Mouse (Mus musculus) limb, embryonic 13.5 days (tissue): ENCODE results near the gene Slc44a1. TPM values are rescaled to one million over a fixed set of nuclear protein-coding genes. Genes with fewer than 3 reads are reported as not detected.

Source experiments
- ATAC-seq: fragments of 200-750 bp; cut with Nextera tagmentation; 2 replicates; pipeline ENCODE4 v1.8.0; 2017; ENCODE audit warnings: low read depth, moderate number of reproducible peaks, moderate TSS enrichment; ENCODE audit not compliant: low FRiP score
- H3K27ac ChIP-seq: fragments of 300-500 bp; sonication (generic); 2 replicates; pipeline ENCODE4 v1.5.1; 2015; ENCODE audit warnings: inconsistent platforms, mild to moderate bottlenecking, moderate library complexity
- H3K27me3 ChIP-seq: fragments of 300-500 bp; sonication (generic); 2 replicates; pipeline ENCODE4 v1.6.1; 2015; ENCODE audit warnings: mild to moderate bottlenecking, inconsistent platforms
- H3K36me3 ChIP-seq: fragments of 300-500 bp; sonication (generic); 2 replicates; pipeline ENCODE4 v1.6.1; 2015; ENCODE audit warnings: inconsistent platforms, mild to moderate bottlenecking, moderate library complexity
- H3K4me1 ChIP-seq: fragments of 300-500 bp; sonication (generic); 2 replicates; pipeline ENCODE4 v1.6.1; 2015; ENCODE audit warnings: inconsistent platforms
- H3K4me2 ChIP-seq: fragments of 300-500 bp; sonication (generic); replicated peaks from 2 replicates; pipeline ENCODE4 v1.6.1; 2015; ENCODE audit warnings: inconsistent platforms, mild to moderate bottlenecking, moderate library complexity
- H3K4me3 ChIP-seq: fragments of 300-500 bp; sonication (generic); 2 replicates; pipeline ENCODE4 v1.5.1; 2015; ENCODE audit warnings: moderate library complexity, mild to moderate bottlenecking, inconsistent platforms
- H3K9ac ChIP-seq: fragments of 300-500 bp; sonication (generic); 2 replicates; pipeline ENCODE4 v1.6.1; 2015; ENCODE audit warnings: mild to moderate bottlenecking, inconsistent platforms
- H3K9me3 ChIP-seq: fragments of 300-500 bp; sonication (generic); 2 replicates; pipeline ENCODE4 v1.6.1; 2016; ENCODE audit warnings: inconsistent platforms
- WGBS: fragments of 180-500 bp; shearing (Covaris S2); methylation state at CpG from one replicate; pipeline ENCODE4 v1.1.7; 2015; 5-methylcytosine and 5-hydroxymethylcytosine counted together
- polyA plus RNA-seq: library from polyadenylated mRNA; unstranded; fragments of >200 nt; fragmentation: Nextera tagmentation; extraction: Ambion mirVana; gene quantifications from 2 replicates; pipeline ENCODE4 v1.2.1, GENCODE M21; 2015

Slc44a1 gene
- polyA plus RNA-seq, 1 experiment from 2014 or later, result 30.9 TPM

- Histone ChIP-seq H3K27ac (no peak overlapping the region), H3K27me3 (no peaks in the 10 kb centered on the region), H3K9me3 (no peaks in the 10 kb centered on the region), H3K4me3 (no peak overlapping the region), H3K9ac (no peak overlapping the region), H3K4me1 (no peaks in the 10 kb centered on the region), H3K4me2 (no peak overlapping the region), H3K36me3 (peaks cover 23% of the 10 kb centered on the region)
- 79% methylated on average over 5 of the region's 5 CpGs for WGBS
- no peak for ATAC-seq
Observed at GRCm38 (mm10) chr4:53564618-53565017, 124.4 kb downstream of the Slc44a1 start.

- H3K27me3 ChIP-seq, result no peaks in the 10 kb centered on the region
- no peak overlapping the region for H3K4me2 ChIP-seq
- no peak overlapping the region for H3K9ac ChIP-seq
- no peak for ATAC-seq
- H3K36me3 ChIP-seq, result peaks cover 15% of the 10 kb centered on the region; the same call in 1 of the 2 replicates
- H3K4me1 ChIP-seq, result no peaks in the 10 kb centered on the region
- no peak overlapping the region for H3K27ac ChIP-seq
- H3K4me3 ChIP-seq, result no peak overlapping the region
- WGBS, result 87% methylated on average over 1 of the region's 1 CpGs
- no peaks in the 10 kb centered on the region for H3K9me3 ChIP-seq
Observed at GRCm38 (mm10) chr4:53567065-53567464, 126.9 kb downstream of the Slc44a1 start.

GRCm38 (mm10) chr4:53575558-53575957 is 135.3 kb downstream of the Slc44a1 start:
- H3K4me3 ChIP-seq, result no peak overlapping the region
- no peaks in the 10 kb centered on the region for H3K27me3 ChIP-seq
- no peak overlapping the region for H3K27ac ChIP-seq
- no peaks in the 10 kb centered on the region for H3K4me1 ChIP-seq
- no peaks in the 10 kb centered on the region for H3K36me3 ChIP-seq
- no peak for ATAC-seq
- no peak overlapping the region for H3K4me2 ChIP-seq
- 66% methylated on average over 2 of the region's 2 CpGs for WGBS
- H3K9ac ChIP-seq, result no peak overlapping the region
- H3K9me3 ChIP-seq, result no peaks in the 10 kb centered on the region

GRCm38 (mm10) chr4:53587676-53588075 is 147.5 kb downstream of the Slc44a1 start:
- Histone ChIP-seq H3K9me3 (no peaks in the 10 kb centered on the region), H3K4me3 (no peak overlapping the region), H3K27me3 (no peaks in the 10 kb centered on the region), H3K36me3 (no peaks in the 10 kb centered on the region), H3K9ac (no peak overlapping the region), H3K27ac (no peak overlapping the region), H3K4me1 (no peaks in the 10 kb centered on the region), H3K4me2 (no peak overlapping the region)
- no peak for ATAC-seq

GRCm38 (mm10) chr4:53588936-53589335 is 148.7 kb downstream of the Slc44a1 start:
- Histone ChIP-seq H3K4me1 (no peaks in the 10 kb centered on the region; the same call in 1 of the 2 replicates), H3K27ac (no peak overlapping the region), H3K4me3 (no peak overlapping the region), H3K9me3 (no peaks in the 10 kb centered on the region), H3K4me2 (no peak overlapping the region), H3K9ac (no peak overlapping the region), H3K36me3 (no peaks in the 10 kb centered on the region), H3K27me3 (no peaks in the 10 kb centered on the region)
- ATAC-seq, result no peak
- WGBS, result 74% methylated on average over 1 of the region's 1 CpGs

- Histone ChIP-seq H3K27me3 (no peaks in the 10 kb centered on the region), H3K4me1 (no peaks in the 10 kb centered on the region; the same call in 1 of the 2 replicates), H3K9me3 (no peaks in the 10 kb centered on the region), H3K36me3 (no peaks in the 10 kb centered on the region), H3K27ac (no peak overlapping the region), H3K4me3 (no peak overlapping the region), H3K9ac (no peak overlapping the region), H3K4me2 (no peak overlapping the region)
- 87% methylated on average over 4 of the region's 4 CpGs for WGBS
- ATAC-seq, result no peak
Observed at GRCm38 (mm10) chr4:53589466-53589865, 149.3 kb downstream of the Slc44a1 start.

GRCm38 (mm10) chr4:53590163-53590562 is 149.9 kb downstream of the Slc44a1 start:
- H3K27me3 ChIP-seq, result no peaks in the 10 kb centered on the region
- H3K4me3 ChIP-seq, result no peak overlapping the region
- no peak overlapping the region for H3K9ac ChIP-seq
- no peak overlapping the region for H3K27ac ChIP-seq
- ATAC-seq, result no peak
- no peaks in the 10 kb centered on the region for H3K36me3 ChIP-seq
- H3K9me3 ChIP-seq, result no peaks in the 10 kb centered on the region
- 66% methylated on average over 4 of the region's 4 CpGs for WGBS
- H3K4me2 ChIP-seq, result no peak overlapping the region
- no peaks in the 10 kb centered on the region; the same call in 1 of the 2 replicates for H3K4me1 ChIP-seq

GRCm38 (mm10) chr4:53590691-53591447 is 150.7 kb downstream of the Slc44a1 start:
- H3K36me3 ChIP-seq, result no peaks in the 10 kb centered on the region
- no peak overlapping the region for H3K4me3 ChIP-seq
- no peaks in the 10 kb centered on the region for H3K9me3 ChIP-seq
- H3K27ac ChIP-seq, result no peak overlapping the region
- ATAC-seq, result no peak
- no peaks in the 10 kb centered on the region for H3K27me3 ChIP-seq
- 87% methylated on average over 7 of the region's 7 CpGs for WGBS
- no peak overlapping the region for H3K4me2 ChIP-seq
- H3K4me1 ChIP-seq, result no peaks in the 10 kb centered on the region; the same call in 1 of the 2 replicates
- no peak overlapping the region for H3K9ac ChIP-seq

GRCm38 (mm10) chr4:53591536-53591935 is 151.3 kb downstream of the Slc44a1 start:
- no peaks in the 10 kb centered on the region for H3K9me3 ChIP-seq
- H3K36me3 ChIP-seq, result no peaks in the 10 kb centered on the region
- no peak overlapping the region for H3K9ac ChIP-seq
- no peaks in the 10 kb centered on the region for H3K27me3 ChIP-seq
- no peak overlapping the region for H3K4me2 ChIP-seq
- no peak overlapping the region for H3K4me3 ChIP-seq
- no peak for ATAC-seq
- H3K27ac ChIP-seq, result no peak overlapping the region
- no peaks in the 10 kb centered on the region; the same call in 1 of the 2 replicates for H3K4me1 ChIP-seq
- 91% methylated on average over 11 of the region's 11 CpGs for WGBS

GRCm38 (mm10) chr4:53591941-53592340 is 151.7 kb downstream of the Slc44a1 start:
- Histone ChIP-seq H3K9ac (no peak overlapping the region), H3K9me3 (no peaks in the 10 kb centered on the region), H3K36me3 (no peaks in the 10 kb centered on the region), H3K4me2 (no peak overlapping the region), H3K4me3 (no peak overlapping the region), H3K27me3 (no peaks in the 10 kb centered on the region), H3K4me1 (no peaks in the 10 kb centered on the region; the same call in 1 of the 2 replicates), H3K27ac (no peak overlapping the region)
- no peak for ATAC-seq
- 85% methylated on average over 8 of the region's 8 CpGs for WGBS

GRCm38 (mm10) chr4:53592386-53592785 is 152.2 kb downstream of the Slc44a1 start:
- 70% methylated on average over 9 of the region's 9 CpGs for WGBS

GRCm38 (mm10) chr4:53594204-53594603 is 154.0 kb downstream of the Slc44a1 start:
- no peak; the same call in 1 of the 2 replicates for ATAC-seq
- no peak overlapping the region for H3K9ac ChIP-seq
- H3K36me3 ChIP-seq, result no peaks in the 10 kb centered on the region
- no peaks in the 10 kb centered on the region for H3K9me3 ChIP-seq
- no peak overlapping the region for H3K27ac ChIP-seq
- WGBS, result 26% methylated on average over 4 of the region's 4 CpGs
- no peak overlapping the region for H3K4me3 ChIP-seq
- no peak overlapping the region for H3K4me2 ChIP-seq
- H3K27me3 ChIP-seq, result no peaks in the 10 kb centered on the region
- H3K4me1 ChIP-seq, result no peaks in the 10 kb centered on the region; the same call in 1 of the 2 replicates

More at GRCm38 (mm10) chr4:53592386-53592785, 152.2 kb downstream of the Slc44a1 start:
- Histone ChIP-seq H3K27me3 (no peaks in the 10 kb centered on the region), H3K36me3 (no peaks in the 10 kb centered on the region), H3K9me3 (no peaks in the 10 kb centered on the region), H3K4me3 (no peak overlapping the region), H3K4me2 (no peak overlapping the region), H3K9ac (no peak overlapping the region), H3K27ac (no peak overlapping the region), H3K4me1 (no peaks in the 10 kb centered on the region; the same call in 1 of the 2 replicates)
- no peak for ATAC-seq
